Mouse (Mus musculus) bone marrow macrophage, adult 2 months (primary cell): ENCODE measurements around the gene Gm20431.

Source experiments
- CTCF ChIP-seq: IDR thresholded peaks from 2 replicates; pipeline ENCODE4 v1.5.1; 2012; ENCODE audit warnings: low read depth, mild to moderate bottlenecking, low read length, moderate library complexity
- POLR2A ChIP-seq: IDR thresholded peaks from 2 replicates; pipeline ENCODE4 v1.6.1; 2012; ENCODE audit warnings: mild to moderate bottlenecking, low read depth, low read length, borderline replicate concordance

GRCm38 (mm10) chr2:167568112-167568511 is 93.2 kb downstream of the Gm20431 start:
- TF ChIP-seq POLR2A (no peak), CTCF (no peak)
